Mouse (Mus musculus): ENCODE results near the gene 2310022B05Rik.

Gene 2310022B05Rik

GRCm38 (mm10) chr8:124661781-124662180, 1.4 kb downstream of the 2310022B05Rik start:
- no peak for DNase-seq (ENCODE audit: low read depth, low spot score)

- DNase-seq (ENCODE audit: low read depth, low spot score) = no peak
Measured at GRCm38 (mm10) chr8:124658415-124658814, 4.8 kb downstream of the 2310022B05Rik start.

GRCm38 (mm10) chr8:124657961-124658360, 5.2 kb downstream of the 2310022B05Rik start:
- no peak for DNase-seq (ENCODE audit: low read depth, low spot score)

GRCm38 (mm10) chr8:124653568-124654475, 9.3 kb downstream of the 2310022B05Rik start:
- DNase-seq (ENCODE audit: low read depth, low spot score) = no peak

- DNase-seq (ENCODE audit: low read depth, low spot score) = no peak
Measured at GRCm38 (mm10) chr8:124652546-124652945, 10.6 kb downstream of the 2310022B05Rik start.

GRCm38 (mm10) chr8:124651776-124652175, 11.4 kb downstream of the 2310022B05Rik start:
- DNase-seq (ENCODE audit: low read depth, low spot score) = no peak

- no peak for DNase-seq (ENCODE audit: low read depth, low spot score)
Measured at GRCm38 (mm10) chr8:124648311-124648710, 14.9 kb downstream of the 2310022B05Rik start.

GRCm38 (mm10) chr8:124643540-124644339, 19.4 kb downstream of the 2310022B05Rik start:
- DNase-seq (ENCODE audit: low read depth, low spot score) = no peak

GRCm38 (mm10) chr8:124641599-124641998, 21.6 kb downstream of the 2310022B05Rik start:
- no peak for DNase-seq (ENCODE audit: low read depth, low spot score)

GRCm38 (mm10) chr8:124635247-124635502, 28.0 kb downstream of the 2310022B05Rik start:
- DNase-seq (ENCODE audit: low read depth, low spot score) = no peak

GRCm38 (mm10) chr8:124634411-124635246, 28.5 kb downstream of the 2310022B05Rik start:
- DNase-seq (ENCODE audit: low read depth, low spot score) = no peak

GRCm38 (mm10) chr8:124633001-124633703, 30.0 kb downstream of the 2310022B05Rik start:
- no peak for DNase-seq (ENCODE audit: low read depth, low spot score)

GRCm38 (mm10) chr8:124631966-124632365, 31.2 kb downstream of the 2310022B05Rik start:
- no peak for DNase-seq (ENCODE audit: low read depth, low spot score)

- DNase-seq (ENCODE audit: low read depth, low spot score) = no peak
Measured at GRCm38 (mm10) chr8:124630891-124631290, 32.3 kb downstream of the 2310022B05Rik start.

GRCm38 (mm10) chr8:124630489-124630888, 32.7 kb downstream of the 2310022B05Rik start:
- DNase-seq (ENCODE audit: low read depth, low spot score) = no peak

- DNase-seq (ENCODE audit: low read depth, low spot score) = no peak
Measured at GRCm38 (mm10) chr8:124626251-124626650, 36.9 kb downstream of the 2310022B05Rik start.

- no peak for DNase-seq (ENCODE audit: low read depth, low spot score)
Measured at GRCm38 (mm10) chr8:124621255-124621654, 41.9 kb downstream of the 2310022B05Rik start.

GRCm38 (mm10) chr8:124618252-124618651, 44.9 kb downstream of the 2310022B05Rik start:
- no peak for DNase-seq (ENCODE audit: low read depth, low spot score)

GRCm38 (mm10) chr8:124617266-124617869, 45.8 kb downstream of the 2310022B05Rik start:
- peak; percentile 70 for DNase-seq (ENCODE audit: low read depth, low spot score)

GRCm38 (mm10) chr8:124614325-124614724, 48.8 kb downstream of the 2310022B05Rik start:
- DNase-seq (ENCODE audit: low read depth, low spot score) = no peak

- no peak for DNase-seq (ENCODE audit: low read depth, low spot score)
Measured at GRCm38 (mm10) chr8:124608972-124609353, 54.2 kb downstream of the 2310022B05Rik start.

All from retina, postnatal 7 days (tissue).